Mouse (Mus musculus): ENCODE data around the gene Cyb561a3. TPM values are rescaled to one million over a fixed set of nuclear protein-coding genes. Genes with fewer than 3 reads are reported as not detected.
A peak's percentile ranks its signal among the peaks of the same experiment; 100 is the strongest.

Gene Cyb561a3
- total and polyA plus RNA-seq, 3 experiments = 7.6 to 14.3 TPM; not detected in 1

DNA sequence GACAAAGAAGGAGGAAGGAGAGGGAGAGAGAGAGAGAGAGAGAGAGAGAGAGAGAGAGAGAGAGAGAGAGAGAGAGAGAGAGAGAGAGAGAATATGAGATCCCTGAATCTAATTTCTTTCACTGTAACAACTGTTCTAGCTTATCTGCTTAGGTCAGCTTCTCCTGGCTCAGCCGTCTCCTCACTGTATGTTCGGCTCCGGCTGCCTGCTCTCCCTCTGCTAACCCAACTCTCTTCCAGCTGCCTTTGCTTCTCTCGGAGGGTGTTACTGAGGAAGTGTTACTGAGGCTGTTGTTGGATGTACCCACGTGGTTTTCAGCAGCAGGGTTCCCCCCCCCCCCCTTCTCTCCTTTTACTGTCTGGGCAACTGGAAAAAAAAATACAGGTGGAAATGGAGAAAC, 63.1 kb downstream of the Cyb561a3 start:
- no peak for TF ChIP-seq UBTF (IDR thresholded peaks at IDR 0.05; ENCODE audit: borderline replicate concordance, insufficient read depth, low read depth, low read length)
- peak; percentile 41; the same call in 1 of the 2 replicates for TF ChIP-seq TAL1 (IDR thresholded peaks at IDR 0.05; ENCODE audit: low read length)
- no peak for TF ChIP-seq HCFC1 (IDR thresholded peaks at IDR 0.05; ENCODE audit: low read depth, low read length)
- TF ChIP-seq SIN3A (IDR thresholded peaks at IDR 0.05; ENCODE audit: low read length) = peak; percentile 66
- peak; percentile 47; the same call in 1 of the 2 replicates for TF ChIP-seq MYC (IDR thresholded peaks at IDR 0.05; ENCODE audit: low read depth, low read length)
- TF ChIP-seq MAX (IDR thresholded peaks at IDR 0.05; ENCODE audit: low read length) = peak; percentile 72
- peak; percentile 13; the same call in 1 of the 2 replicates for TF ChIP-seq SMC3 (IDR thresholded peaks at IDR 0.05; ENCODE audit: low read depth, low read length)
- no peak for TF ChIP-seq E2F4 (IDR thresholded peaks at IDR 0.05; ENCODE audit: borderline replicate concordance, low read depth, low read length)
- peak; percentile 29 to 31; a peak in 2 of 4 replicates for TF ChIP-seq EP300 (IDR thresholded peaks at IDR 0.05; ENCODE audit: low read depth in 1 of 2, low read length in 2 of 2)
- peak; percentile 62 for TF ChIP-seq USF1 (IDR thresholded peaks at IDR 0.05; ENCODE audit: low read depth, low read length)
- TF ChIP-seq MXI1 (IDR thresholded peaks at IDR 0.05; ENCODE audit: low read depth, low read length) = peak; percentile 91
- peak; percentile 94 for TF ChIP-seq JUND (IDR thresholded peaks at IDR 0.05; ENCODE audit: low read depth, low read length)
- 0 out of 2 replicates have a peak, but pooled peaks have one; percentile 27 for TF ChIP-seq MAFK (IDR thresholded peaks at IDR 0.05; ENCODE audit: borderline replicate concordance, low read depth, low read length)
- Histone ChIP-seq H3K9me3 (replicated peaks; ENCODE audit: insufficient read depth, low read length) (no peaks in the 10 kb centered on the region), H3K27ac (ENCODE audit: control insufficient read depth, low read depth, low read length) (peak overlapping the region; percentile 57), H3K36me3 (ENCODE audit: control insufficient read depth in 1 of 2, insufficient read depth in 2 of 2, low read length in 2 of 2) (peaks cover 0 to 11% of the 10 kb centered on the region in 2 experiments; a peak in 1 of 4 replicates), H3K27me3 (ENCODE audit: control insufficient read depth in 1 of 2, insufficient read depth in 2 of 2, low read length in 2 of 2) (no peaks in the 10 kb centered on the region), H3K4me1 (ENCODE audit: control insufficient read depth in 1 of 2, insufficient read depth in 2 of 2, low read length in 2 of 2) (peaks cover 4 to 19% of the 10 kb centered on the region in 2 experiments; a peak in 3 of 4 replicates), H3K4me3 (ENCODE audit: control insufficient read depth in 1 of 2, insufficient read depth in 1 of 2, low read depth in 2 of 2, low read length in 2 of 2) (peak overlapping the region; percentile 45 to 49), H3K79me2 (ENCODE audit: control insufficient read depth, insufficient read depth, low read length, poor library complexity) (no peaks in the 10 kb centered on the region), H3K9ac (ENCODE audit: control insufficient read depth, low read depth, low read length, poor library complexity, severe bottlenecking) (peak overlapping the region; percentile 74)
- DNase-seq (ENCODE audit: low read depth, low spot score) = peak; percentile 77

DNA sequence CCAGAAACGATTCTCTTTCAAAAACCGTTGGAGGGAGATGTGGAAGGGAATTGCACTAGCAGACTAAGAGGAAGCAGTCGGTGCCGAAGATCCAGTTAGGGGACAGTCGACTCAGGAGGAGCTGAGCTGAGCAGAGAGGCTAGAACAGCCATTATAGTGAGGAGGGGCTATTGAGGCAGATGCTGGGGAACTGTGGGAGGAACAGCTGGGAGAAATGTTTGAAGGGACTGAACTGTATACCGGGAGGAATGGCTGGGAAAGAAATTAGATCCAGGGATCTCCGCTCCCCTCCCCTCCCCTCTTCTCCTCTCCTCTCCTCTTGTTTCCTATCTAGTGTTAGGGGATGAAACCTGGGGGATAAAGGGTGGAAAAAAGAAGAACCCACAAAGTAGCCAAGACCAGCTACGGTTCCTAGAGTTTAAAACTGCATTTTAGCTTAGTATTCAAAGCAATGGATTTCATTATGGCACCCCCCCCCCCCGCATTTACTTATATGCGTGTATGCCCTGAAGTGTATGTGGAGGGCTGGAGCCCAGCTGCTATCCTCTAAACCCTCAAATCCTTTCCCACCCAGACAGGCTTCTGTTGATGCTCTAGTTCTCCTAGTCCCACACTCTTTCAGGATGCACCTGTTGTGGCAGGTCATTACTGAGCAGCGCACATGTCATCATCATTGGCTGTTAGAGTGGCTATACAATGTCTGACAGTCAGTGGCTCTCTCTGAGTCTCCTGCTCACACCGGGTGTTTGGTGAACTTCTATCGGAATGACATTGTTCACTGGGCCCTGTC, 63.8 kb downstream of the Cyb561a3 start:
- peak overlapping the region; percentile 74 for H3K9ac ChIP-seq (ENCODE audit: control insufficient read depth, low read depth, low read length, poor library complexity, severe bottlenecking)
- DNase-seq (ENCODE audit: low read depth, low spot score) = no peak
- H3K27me3 ChIP-seq (ENCODE audit: control insufficient read depth in 1 of 2, insufficient read depth in 2 of 2, low read length in 2 of 2) = no peaks in the 10 kb centered on the region
- TF ChIP-seq CHD2 (IDR thresholded peaks at IDR 0.05; ENCODE audit: low read length) (no peak), RAD21 (IDR thresholded peaks at IDR 0.05; ENCODE audit: low read depth, low read length) (no peak), POLR2A (IDR thresholded peaks at IDR 0.05; ENCODE audit: control insufficient read depth in 1 of 2, insufficient read depth in 1 of 2, low read depth in 1 of 2, low read length in 2 of 2, poor library complexity in 1 of 2) (no peak), CTCF (IDR thresholded peaks at IDR 0.05 in 2 of 3, conservative IDR thresholded peaks at IDR 0.05 in 1 of 3; ENCODE audit: control insufficient read depth in 1 of 3, insufficient read depth in 1 of 3, low read depth in 2 of 3, low read length in 3 of 3, poor library complexity in 1 of 3, severe bottlenecking in 1 of 3) (no peak), ETS1 (IDR thresholded peaks at IDR 0.05; ENCODE audit: low read depth, low read length) (no peak), ELF1 (IDR thresholded peaks at IDR 0.05; ENCODE audit: low read depth, low read length) (no peak), EP300 (IDR thresholded peaks at IDR 0.05; ENCODE audit: low read depth in 1 of 2, low read length in 2 of 2) (no peak), TCF12 (IDR thresholded peaks at IDR 0.05; ENCODE audit: low read depth, low read length) (no peak), TAL1 (IDR thresholded peaks at IDR 0.05; ENCODE audit: low read length) (no peak), SIN3A (IDR thresholded peaks at IDR 0.05; ENCODE audit: low read length) (no peak), TBP (IDR thresholded peaks at IDR 0.05; ENCODE audit: low read depth, low read length) (no peak), UBTF (IDR thresholded peaks at IDR 0.05; ENCODE audit: borderline replicate concordance, insufficient read depth, low read depth, low read length) (no peak), E2F4 (IDR thresholded peaks at IDR 0.05; ENCODE audit: borderline replicate concordance, low read depth, low read length) (no peak), MAX (IDR thresholded peaks at IDR 0.05; ENCODE audit: low read length) (no peak), BHLHE40 (IDR thresholded peaks at IDR 0.05; ENCODE audit: borderline replicate concordance, low read depth, low read length) (no peak), ZMIZ1 (IDR thresholded peaks at IDR 0.05; ENCODE audit: low read depth, low read length) (no peak), POLR2AphosphoS2 (IDR thresholded peaks at IDR 0.05; ENCODE audit: low read length) (no peak), CHD1 (IDR thresholded peaks at IDR 0.05; ENCODE audit: low read depth, low read length) (no peak), USF1 (IDR thresholded peaks at IDR 0.05; ENCODE audit: low read depth, low read length) (no peak), GATA1 (IDR thresholded peaks at IDR 0.05; ENCODE audit: low read depth, low read length) (no peak)
- H3K36me3 ChIP-seq (ENCODE audit: control insufficient read depth in 1 of 2, insufficient read depth in 2 of 2, low read length in 2 of 2) = peaks cover 0 to 11% of the 10 kb centered on the region in 2 experiments; a peak in 1 of 4 replicates
- H3K9me3 ChIP-seq (replicated peaks; ENCODE audit: insufficient read depth, low read length) = no peaks in the 10 kb centered on the region
- peaks cover 4 to 19% of the 10 kb centered on the region in 2 experiments; a peak in 3 of 4 replicates for H3K4me1 ChIP-seq (ENCODE audit: control insufficient read depth in 1 of 2, insufficient read depth in 2 of 2, low read length in 2 of 2)
- H3K27ac ChIP-seq (ENCODE audit: control insufficient read depth, low read depth, low read length) = peak overlapping the region; percentile 57
- H3K79me2 ChIP-seq (ENCODE audit: control insufficient read depth, insufficient read depth, low read length, poor library complexity) = no peaks in the 10 kb centered on the region
- peak overlapping the region; percentile 45 to 49 for H3K4me3 ChIP-seq (ENCODE audit: control insufficient read depth in 1 of 2, insufficient read depth in 1 of 2, low read depth in 2 of 2, low read length in 2 of 2)

Data from MEL (cell line).